Mouse (Mus musculus) ES-Bruce4 (cell line): ENCODE measurements around the gene Asb16. TPM values are rescaled to one million over a fixed set of nuclear protein-coding genes. Genes with fewer than 3 reads are reported as not detected.

Experiments used
- H3K27ac ChIP-seq: 2 replicates; pipeline ENCODE4 v1.5.1; 2012; ENCODE audit warnings: low read length, inconsistent platforms; ENCODE audit not compliant: insufficient read depth
- H3K27me3 ChIP-seq: 2 replicates; pipeline ENCODE4 v1.6.1; 2012; ENCODE audit warnings: mild to moderate bottlenecking, low read length, inconsistent platforms; ENCODE audit not compliant: control insufficient read depth, poor library complexity, insufficient read depth, severe bottlenecking
- H3K36me3 ChIP-seq: 2 replicates; pipeline ENCODE4 v1.6.1; 2012; ENCODE audit warnings: inconsistent platforms, mild to moderate bottlenecking, low read length, moderate library complexity; ENCODE audit not compliant: control insufficient read depth, poor library complexity, insufficient read depth, severe bottlenecking
- H3K4me1 ChIP-seq: one replicate; pipeline ENCODE4 v1.8.1; 2011; ENCODE audit warnings: low read length; ENCODE audit not compliant: control insufficient read depth, insufficient read depth
- H3K4me3 ChIP-seq: 2 replicates; pipeline ENCODE4 v1.5.1; 2011; ENCODE audit warnings: low read depth, mild to moderate bottlenecking, low read length
- H3K9ac ChIP-seq: 2 replicates; pipeline ENCODE4 v1.6.1; 2012; ENCODE audit warnings: low read depth, mild to moderate bottlenecking, inconsistent platforms; ENCODE audit not compliant: poor library complexity, severe bottlenecking
- H3K9me3 ChIP-seq: replicated peaks from 2 replicates; pipeline ENCODE4 v1.6.1; 2012; ENCODE audit warnings: mild to moderate bottlenecking, low read length, inconsistent platforms; ENCODE audit not compliant: control insufficient read depth, poor library complexity, insufficient read depth, severe bottlenecking
- CTCF ChIP-seq: IDR thresholded peaks from one replicate; pipeline ENCODE4 v1.8.1; 2011; ENCODE audit warnings: low read depth, low read length
- EP300 ChIP-seq: IDR thresholded peaks from 2 replicates; pipeline ENCODE4 v1.6.1; 2011; ENCODE audit warnings: low read depth, low read length; ENCODE audit not compliant: insufficient read depth
- POLR2A ChIP-seq: IDR thresholded peaks from one replicate; pipeline ENCODE4 v1.8.1; 2011; ENCODE audit warnings: low read length; ENCODE audit not compliant: insufficient read depth
- polyA plus RNA-seq: library from polyadenylated mRNA; stranded (reverse); fragments of >200 nt; gene quantifications from 2 replicates; pipeline ENCODE4 v1.2.4, GENCODE M21; 2011; ENCODE audit warnings: low read depth; ENCODE audit not compliant: missing spikeins, insufficient read depth, insufficient read length

Asb16 gene
- polyA plus RNA-seq, 1 experiment = 0.70 TPM

GRCm38 (mm10) chr11:102240636-102241035 lies 27.9 kb upstream of the Asb16 start:
- no peaks in the 10 kb centered on the region for H3K27me3 ChIP-seq
- H3K4me3 ChIP-seq = no peak overlapping the region
- no peak overlapping the region for H3K9ac ChIP-seq
- no peak overlapping the region for H3K27ac ChIP-seq
- no peaks in the 10 kb centered on the region for H3K4me1 ChIP-seq
- H3K36me3 ChIP-seq = no peaks in the 10 kb centered on the region
- H3K9me3 ChIP-seq = no peaks in the 10 kb centered on the region
- TF ChIP-seq EP300 = no peak
- no peak for TF ChIP-seq CTCF

- H3K9ac ChIP-seq = no peak overlapping the region
- TF ChIP-seq CTCF (no peak), POLR2A (no peak), EP300 (no peak)
- no peaks in the 10 kb centered on the region for H3K4me1 ChIP-seq
- H3K27ac ChIP-seq = no peak overlapping the region
- no peak overlapping the region for H3K4me3 ChIP-seq
- H3K27me3 ChIP-seq = no peaks in the 10 kb centered on the region
- H3K36me3 ChIP-seq = no peaks in the 10 kb centered on the region
- no peaks in the 10 kb centered on the region for H3K9me3 ChIP-seq
These were observed 27.3 kb upstream of the Asb16 start for GRCm38 (mm10) chr11:102241246-102241645.

DNA sequence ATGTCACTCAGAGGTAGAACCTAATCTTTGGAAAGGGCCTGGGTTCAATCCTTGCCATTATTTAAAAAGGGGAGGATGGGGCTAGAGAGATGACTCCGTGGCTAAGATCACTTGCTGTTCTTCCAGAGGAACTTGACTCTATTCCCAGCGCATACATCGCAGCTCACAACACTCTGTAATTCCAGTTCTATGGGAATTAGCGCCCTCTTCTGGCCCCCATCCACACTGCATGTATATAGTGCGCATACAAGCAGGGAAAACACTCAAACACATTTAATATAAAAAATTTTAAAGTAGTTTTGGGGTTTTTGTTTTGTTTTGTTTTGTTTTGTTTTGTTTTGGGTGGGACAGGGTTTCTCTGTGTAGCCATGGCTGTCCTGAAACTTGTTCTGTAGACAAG lies 26.7 kb upstream of the Asb16 start:
- no peak overlapping the region for H3K9ac ChIP-seq
- H3K9me3 ChIP-seq = no peaks in the 10 kb centered on the region
- TF ChIP-seq POLR2A (no peak), CTCF (peak; percentile 20)
- H3K4me3 ChIP-seq = no peak overlapping the region
- H3K27me3 ChIP-seq = no peaks in the 10 kb centered on the region
- H3K36me3 ChIP-seq = no peaks in the 10 kb centered on the region
- no peak overlapping the region for H3K27ac ChIP-seq
- no peaks in the 10 kb centered on the region for H3K4me1 ChIP-seq

- Histone ChIP-seq H3K36me3 (no peaks in the 10 kb centered on the region), H3K4me1 (no peaks in the 10 kb centered on the region), H3K27ac (no peak overlapping the region), H3K27me3 (no peaks in the 10 kb centered on the region), H3K9ac (0 out of 2 replicates have a peak overlapping the region, but pooled peaks have one; percentile 4), H3K9me3 (no peaks in the 10 kb centered on the region), H3K4me3 (peak overlapping the region; percentile 14; the same call in 1 of the 2 replicates)
- no peak for TF ChIP-seq CTCF
- TF ChIP-seq EP300 = peak; percentile 79; the same call in 1 of the 2 replicates
- TF ChIP-seq POLR2A = no peak
These were observed 23.6 kb upstream of the Asb16 start for GRCm38 (mm10) chr11:102244926-102245449.

GRCm38 (mm10) chr11:102245581-102246272 lies 22.8 kb upstream of the Asb16 start:
- Histone ChIP-seq H3K4me1 (no peaks in the 10 kb centered on the region), H3K4me3 (no peak overlapping the region), H3K36me3 (peaks cover 2% of the 10 kb centered on the region), H3K9ac (no peak overlapping the region), H3K27me3 (no peaks in the 10 kb centered on the region), H3K9me3 (no peaks in the 10 kb centered on the region), H3K27ac (no peak overlapping the region)
- TF ChIP-seq CTCF (no peak), POLR2A (no peak), EP300 (no peak)

GRCm38 (mm10) chr11:102246273-102246635 lies 22.3 kb upstream of the Asb16 start:
- no peak overlapping the region for H3K9ac ChIP-seq
- no peak overlapping the region for H3K27ac ChIP-seq

More at GRCm38 (mm10) chr11:102246273-102246635, 22.3 kb upstream of the Asb16 start:
- H3K4me1 ChIP-seq = no peaks in the 10 kb centered on the region
- no peaks in the 10 kb centered on the region for H3K9me3 ChIP-seq
- H3K4me3 ChIP-seq = no peak overlapping the region
- H3K36me3 ChIP-seq = peaks cover 8% of the 10 kb centered on the region
- no peaks in the 10 kb centered on the region for H3K27me3 ChIP-seq
- TF ChIP-seq CTCF = no peak
- no peak for TF ChIP-seq POLR2A
- TF ChIP-seq EP300 = no peak
